Mouse (Mus musculus) frontal cortex, postnatal 25 days (tissue): ENCODE results near the gene Pde4d.

Experiments
- DNase-seq, 2 experiments: peaks; one replicate each; pipeline ENCODE4 v3.0.0; 2022; ENCODE audit warnings: low spot score in 2 of 2

The Pde4d gene

DNA sequence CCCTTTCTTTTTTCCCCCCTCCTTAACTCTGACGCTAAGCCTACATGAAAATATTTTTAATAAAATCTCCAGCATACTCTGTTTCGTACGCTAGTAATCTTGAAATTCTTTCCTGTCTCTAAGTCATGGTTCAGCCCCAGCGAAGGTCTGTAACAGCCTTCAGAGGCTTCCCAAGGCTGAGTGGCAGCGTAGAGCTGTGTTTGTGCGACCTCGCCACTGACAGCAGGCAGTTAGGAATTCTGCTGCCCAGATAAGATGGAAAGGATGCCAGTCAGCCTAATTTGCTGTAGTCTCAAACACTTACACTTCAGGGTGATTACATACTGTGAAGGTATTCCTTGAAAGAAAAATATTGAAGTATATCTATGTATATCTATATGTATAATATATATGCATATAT, 371.5 kb downstream of the Pde4d start:
- DNase-seq = no peak

DNA sequence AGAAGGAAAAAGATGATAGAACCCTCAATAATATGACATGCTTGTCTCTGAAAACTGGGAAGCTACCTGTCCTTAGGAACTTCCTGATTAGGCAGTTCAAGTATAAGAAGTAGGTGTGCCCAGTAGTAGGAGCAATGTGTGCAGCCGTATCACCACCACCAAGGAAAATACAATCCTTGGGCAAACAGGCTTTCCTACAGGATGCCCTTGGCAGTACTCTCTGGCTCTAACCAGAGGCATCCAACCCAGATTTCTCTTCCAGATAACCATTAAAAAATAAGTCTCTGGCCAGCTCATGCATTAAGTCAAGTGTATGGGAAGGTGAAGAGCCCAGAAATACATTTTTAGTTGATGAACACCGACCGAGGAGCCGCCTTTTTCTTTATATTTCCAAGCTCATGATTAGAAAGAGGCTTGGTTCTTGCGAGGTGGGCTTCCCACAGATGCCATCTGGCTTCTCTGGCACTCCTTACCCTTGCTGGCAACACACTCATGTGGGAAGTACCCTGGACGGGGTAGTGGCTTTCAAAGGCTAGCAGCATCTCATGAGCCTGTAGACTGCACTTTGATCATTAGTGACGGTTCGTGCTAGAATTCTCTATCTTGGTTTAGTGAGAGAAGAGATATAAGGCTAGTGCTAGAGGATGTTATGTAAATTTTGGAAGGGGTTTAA, 375.0 kb downstream of the Pde4d start:
- no peak for DNase-seq

DNA sequence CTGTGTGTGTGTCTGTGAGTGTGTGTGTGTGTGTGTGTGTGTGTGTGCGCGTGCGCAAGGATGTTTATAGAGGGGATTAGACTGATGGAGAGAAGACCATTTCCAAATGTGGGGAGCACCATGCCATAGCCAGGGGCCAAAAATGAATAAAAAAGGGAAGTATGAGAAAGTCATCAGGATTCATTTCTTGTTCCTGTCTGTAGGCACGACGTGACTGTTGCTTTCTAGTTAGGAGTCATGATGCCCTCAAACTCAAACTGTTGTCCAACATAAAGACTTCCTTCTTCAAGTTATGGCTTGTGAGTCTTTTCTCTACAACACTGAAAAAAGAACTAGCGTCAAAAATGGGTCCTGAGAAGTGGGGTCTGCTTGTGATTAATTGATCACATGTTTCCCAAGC, 375.8 kb downstream of the Pde4d start:
- no peak for DNase-seq

GRCm38 (mm10) chr13:108834197-108834596, 384.4 kb downstream of the Pde4d start:
- DNase-seq = no peak

GRCm38 (mm10) chr13:108836314-108836713, 386.6 kb downstream of the Pde4d start:
- no peak for DNase-seq

DNA sequence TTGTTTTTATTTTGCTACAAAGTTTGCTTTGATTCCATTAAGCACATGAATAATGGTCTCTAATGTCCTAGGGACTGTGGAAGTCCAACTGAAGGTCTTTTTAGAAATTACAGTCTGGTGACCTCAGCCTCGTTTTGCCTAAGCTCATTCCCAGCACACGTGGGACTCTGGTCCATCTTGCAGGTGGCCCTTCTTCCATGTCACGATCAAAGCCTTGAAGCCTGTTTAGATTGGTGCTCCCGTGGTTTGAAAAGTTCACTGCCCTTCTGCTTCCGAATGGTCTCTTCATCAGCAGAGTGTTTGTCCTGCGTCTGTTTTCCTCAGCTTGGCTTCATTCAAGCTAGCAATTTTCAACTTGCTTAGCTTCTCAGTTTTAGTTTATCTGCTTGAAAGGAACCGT, 389.4 kb downstream of the Pde4d start:
- DNase-seq = no peak

DNA sequence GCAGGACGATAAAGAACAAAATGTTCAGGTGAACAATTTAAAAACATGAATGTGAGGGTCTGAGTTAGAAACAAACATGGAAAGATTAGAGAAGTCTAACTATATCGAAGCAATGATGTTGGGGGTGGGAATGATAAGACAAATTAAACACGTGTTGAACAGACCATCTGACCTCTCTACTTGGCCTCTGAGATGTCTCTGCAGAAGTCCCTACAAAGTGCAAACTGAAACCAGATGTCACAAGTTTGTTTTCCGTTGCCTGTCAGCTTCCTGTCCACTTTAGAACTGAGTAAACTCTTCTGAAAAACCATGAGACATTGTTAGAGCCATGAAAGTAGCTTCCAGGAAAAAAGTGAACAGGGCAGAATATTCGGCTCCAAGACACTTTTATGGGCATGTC, 404.3 kb downstream of the Pde4d start:
- no peak for DNase-seq

GRCm38 (mm10) chr13:108856776-108857435, 407.2 kb downstream of the Pde4d start:
- DNase-seq = no peak

DNA sequence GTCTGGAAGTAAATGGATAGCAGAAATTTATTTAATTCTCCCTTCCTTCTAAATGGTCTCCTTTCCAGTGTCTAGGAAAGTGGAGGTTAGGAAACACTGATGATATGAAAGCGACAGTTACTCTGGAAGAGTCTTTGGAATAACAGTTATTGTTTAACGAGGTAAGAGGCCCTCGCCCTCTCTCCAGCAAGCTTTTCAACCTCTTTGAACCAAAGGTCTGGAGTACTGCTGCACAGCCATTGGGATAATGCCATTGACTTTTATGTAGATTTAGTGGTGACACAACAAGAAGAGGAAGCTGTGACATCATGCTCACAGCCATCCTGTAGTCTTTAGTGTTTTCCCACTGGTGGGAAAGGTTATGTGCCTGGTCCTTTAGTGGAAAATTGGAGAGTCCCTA, 409.6 kb downstream of the Pde4d start:
- no peak for DNase-seq

DNA sequence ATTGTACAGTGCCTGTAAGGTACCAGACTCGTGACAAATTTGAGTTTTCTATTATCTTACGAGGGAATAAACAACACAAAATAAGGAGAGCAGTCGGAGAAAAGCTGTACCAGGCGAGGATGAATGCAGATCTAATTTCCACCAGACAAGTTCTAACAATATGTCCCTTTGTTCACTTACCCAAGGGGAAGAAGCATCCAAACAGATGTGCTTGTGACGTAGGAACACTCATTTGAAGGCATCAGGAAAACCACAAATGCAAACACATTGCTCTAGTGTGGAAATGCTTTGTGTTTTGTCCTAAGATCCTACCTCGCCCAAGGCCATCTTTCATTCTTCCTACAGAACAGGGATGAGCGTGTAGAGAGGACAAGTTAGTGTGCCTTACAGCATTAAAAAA, 411.0 kb downstream of the Pde4d start:
- DNase-seq = no peak

GRCm38 (mm10) chr13:108861707-108862106, 412.0 kb downstream of the Pde4d start:
- DNase-seq = no peak

DNA sequence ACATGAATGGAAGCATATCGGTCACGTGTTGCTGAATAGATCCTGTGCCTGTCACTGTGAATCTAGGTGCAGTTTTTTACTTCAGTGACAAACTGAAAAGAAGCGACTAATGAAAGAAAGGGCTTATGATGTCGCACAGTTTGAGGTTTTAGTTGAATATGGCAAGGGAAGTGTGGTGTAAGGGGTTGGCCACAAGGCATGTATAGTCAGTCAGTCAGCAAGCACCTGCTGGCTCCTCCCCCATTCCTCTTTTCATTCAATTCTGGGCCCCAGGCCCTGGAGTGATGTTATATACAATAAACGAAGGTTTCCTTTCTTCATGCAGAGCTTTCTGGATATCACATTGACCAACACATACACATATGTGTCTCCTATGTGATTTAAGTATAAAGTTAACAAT, 412.4 kb downstream of the Pde4d start:
- no peak for DNase-seq

DNA sequence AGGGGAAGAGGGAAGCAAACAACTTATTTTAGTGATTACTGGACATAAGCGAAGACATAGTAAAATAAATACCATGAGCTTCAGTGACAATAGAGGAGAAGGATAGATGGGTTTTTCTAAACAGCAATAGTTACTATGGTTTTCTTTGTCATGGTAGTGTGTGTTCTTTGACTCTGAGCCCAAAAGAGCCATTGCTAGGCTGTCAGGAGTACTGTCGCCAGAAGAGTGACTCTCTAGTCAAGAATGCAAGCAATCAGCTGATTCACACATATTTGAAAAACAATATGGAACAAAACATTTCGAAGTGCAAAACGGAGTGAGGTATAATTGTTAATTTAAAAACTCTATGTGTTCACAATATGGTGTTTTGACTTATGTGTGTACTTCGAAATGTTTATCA, 450.4 kb downstream of the Pde4d start:
- no peak for DNase-seq

DNA sequence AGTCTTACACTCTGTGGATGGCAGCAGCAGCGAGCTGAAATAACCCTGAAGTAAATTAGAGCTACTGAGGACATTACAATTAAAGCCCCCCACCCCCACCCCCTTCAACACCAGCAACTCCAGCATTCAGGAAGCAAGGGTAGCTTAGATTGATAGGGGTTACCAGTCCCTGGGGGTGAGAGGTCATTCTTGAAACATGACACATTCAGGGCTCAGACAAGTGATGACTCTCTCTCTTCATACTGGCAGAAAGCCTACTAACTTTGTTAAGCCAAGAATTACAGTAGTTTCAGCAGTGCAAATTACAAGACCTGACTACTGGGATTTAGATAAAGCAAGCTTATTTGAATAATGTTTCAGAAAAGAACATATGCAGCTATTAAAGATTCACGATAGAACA, 455.4 kb downstream of the Pde4d start:
- no peak for DNase-seq

DNA sequence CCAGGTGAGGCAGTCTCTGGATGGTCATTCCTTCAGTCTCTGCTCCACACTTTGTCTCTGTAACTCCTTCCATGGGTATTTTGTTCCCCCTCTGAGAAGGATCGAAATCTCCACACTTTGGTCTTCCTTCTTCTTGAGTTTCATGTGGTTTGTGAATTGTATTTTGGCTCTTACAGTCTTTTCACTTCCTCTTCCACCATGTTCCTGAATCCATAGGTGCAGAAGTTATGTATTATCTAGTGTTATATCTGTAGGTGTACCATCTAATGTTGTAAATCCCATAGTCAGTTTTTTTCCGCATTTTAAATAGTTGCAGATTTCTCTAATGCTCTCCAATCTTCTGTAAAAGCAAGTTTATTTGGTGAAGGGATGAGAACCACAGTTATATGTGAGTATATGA, 459.4 kb downstream of the Pde4d start:
- DNase-seq = no peak

DNA sequence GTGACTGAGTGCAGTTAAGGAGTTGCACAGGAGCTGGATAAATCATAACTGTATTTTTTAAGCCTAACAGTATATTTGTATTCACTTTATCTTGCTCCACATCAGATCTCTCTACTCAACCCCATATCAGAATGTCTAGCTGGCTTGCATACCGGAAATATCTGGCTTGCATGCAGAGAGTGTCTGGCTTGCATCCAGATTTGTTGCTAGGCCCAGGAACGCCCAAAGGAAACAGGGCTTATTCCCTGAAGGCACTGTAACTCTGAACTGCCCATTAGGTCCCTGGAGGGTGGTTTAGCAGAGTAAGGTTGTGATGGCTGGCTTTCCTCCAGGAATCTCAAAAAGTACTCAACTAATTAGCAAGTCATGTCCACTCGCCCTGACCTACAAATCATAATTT, 464.9 kb downstream of the Pde4d start:
- no peak for DNase-seq

GRCm38 (mm10) chr13:108921146-108921545, 471.4 kb downstream of the Pde4d start:
- DNase-seq = no peak

- DNase-seq = no peak
These were observed 485.1 kb downstream of the Pde4d start for GRCm38 (mm10) chr13:108934854-108935253.

DNA sequence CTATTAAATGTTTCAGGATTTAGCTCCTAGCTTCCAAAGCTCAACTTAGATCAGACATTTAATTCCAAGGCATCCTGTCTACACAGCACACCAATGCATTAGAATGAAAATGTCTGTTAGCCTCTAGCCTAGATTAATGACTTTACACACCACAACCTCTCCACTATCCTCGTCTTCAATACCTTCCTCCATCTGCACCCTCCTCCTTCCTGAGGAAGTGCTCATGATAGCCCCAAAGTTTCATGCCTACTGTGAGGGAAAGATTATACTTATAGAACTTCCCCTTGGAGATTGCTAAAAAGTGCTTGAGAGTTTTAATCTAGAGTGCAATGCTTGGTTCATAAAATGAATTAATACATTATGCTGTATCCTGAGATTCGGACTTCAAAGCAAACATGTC, 487.5 kb downstream of the Pde4d start:
- DNase-seq = no peak

- no peak for DNase-seq
These were observed 503.2 kb downstream of the Pde4d start for GRCm38 (mm10) chr13:108952911-108953310.

- DNase-seq = no peak
These were observed 506.3 kb downstream of the Pde4d start for GRCm38 (mm10) chr13:108956059-108956458.

DNA sequence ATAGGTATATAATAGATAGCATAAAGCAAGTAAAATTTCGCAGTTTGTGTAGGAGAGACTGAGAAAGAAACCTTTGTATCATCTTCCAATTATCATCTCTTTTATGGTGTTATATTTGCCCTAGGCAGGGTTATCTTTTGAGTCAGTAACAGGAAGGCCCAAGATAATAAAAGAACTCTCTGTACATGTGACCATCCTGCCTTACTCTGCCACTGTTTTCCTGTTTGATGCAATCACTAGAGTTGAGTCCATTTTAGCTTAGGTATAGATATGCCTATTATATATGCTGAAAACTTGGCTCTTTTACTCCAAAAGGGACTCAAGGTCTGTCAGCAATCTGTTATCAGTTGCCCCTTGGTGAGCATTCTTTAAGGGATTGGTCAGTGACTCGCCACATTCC, 514.3 kb downstream of the Pde4d start:
- DNase-seq = no peak

DNA sequence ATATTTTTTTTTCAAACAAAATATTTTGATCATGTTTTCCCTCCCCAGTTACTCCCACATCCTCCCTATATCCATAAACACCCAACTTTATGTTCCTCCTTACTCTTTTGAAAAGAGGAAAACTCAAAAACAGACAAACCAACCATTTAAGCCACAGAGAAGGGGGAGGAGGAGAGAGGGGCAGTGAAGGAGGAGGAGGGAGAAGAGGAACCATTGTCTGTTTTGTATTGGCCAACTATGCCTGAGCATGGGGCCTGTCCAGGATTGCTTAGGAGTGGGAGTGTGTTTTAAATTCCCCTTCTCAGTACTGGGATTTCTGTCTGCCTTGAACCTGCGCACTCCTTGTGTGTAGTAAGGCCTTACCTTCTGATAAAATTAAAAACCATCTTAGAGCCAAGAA, 531.4 kb downstream of the Pde4d start:
- DNase-seq = no peak

DNA sequence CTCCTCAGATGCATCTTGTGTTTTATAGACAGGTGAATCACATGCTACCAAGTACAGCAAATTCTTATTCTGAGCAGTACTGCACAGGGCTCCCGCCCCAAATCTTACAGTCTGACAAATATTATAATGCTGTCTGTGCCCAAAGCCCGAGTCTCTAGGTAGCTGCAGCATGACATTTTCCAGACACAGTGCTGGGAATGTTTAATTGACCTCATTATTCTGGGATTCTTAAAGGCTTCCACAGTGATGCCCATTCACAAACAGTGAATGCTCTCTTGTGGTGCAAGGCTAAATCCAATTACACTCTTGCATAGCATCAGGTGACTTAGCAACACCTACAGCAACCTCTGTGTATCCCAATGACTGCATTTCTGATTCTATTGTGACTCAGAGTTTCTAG, 549.0 kb downstream of the Pde4d start:
- DNase-seq = no peak
